Mouse (Mus musculus) midbrain, embryonic 15.5 days (tissue): Measurements from ENCODE around the gene Rassf7. TPM values are rescaled to one million over a fixed set of nuclear protein-coding genes. Genes with fewer than 3 reads are reported as not detected.

Experiments
- microRNA counts: library from miRNA; unstranded; fragments of <30 nt; microRNA quantifications from one replicate; lab custom pipeline; 2016
- microRNA-seq: library from miRNA; unstranded; fragments of <30 nt; microRNA quantifications from one replicate; pipeline ENCODE4, GENCODE M21; 2016
- polyA plus RNA-seq: library from polyadenylated mRNA; unstranded; fragments of >200 nt; fragmentation: Nextera tagmentation; extraction: Ambion mirVana; gene quantifications from 2 replicates; pipeline ENCODE4 v1.2.1, GENCODE M21; 2015

Gene Rassf7
- polyA plus RNA-seq, 1 experiment from 2014 or later = 24.0 TPM

MicroRNAs within 50 kb of the gene (microRNA counts, 519-probe panel; counts per million panel counts)
- microRNA mmu-miR-210 (lab: Ali Mortazavi, UCI) = 2,973 counts per million, percentile 66 among the panel's probes with 10 or more counts

Small RNAs within 50 kb of the gene (microRNA-seq; reads per million reads assigned to microRNA genes)
- gene Mir210 = 300 reads per million, percentile 65 among the genes with 10 or more reads in this experiment

Other genes with a start within 250 kb of the Rassf7 start
- gene Ifitm1, start 248.6 kb upstream of the Rassf7 start, polyA plus RNA-seq = 14.9 and 18.8 TPM in 2 replicates
- 40.9 and 59.9 TPM in 2 replicates for gene Ifitm3, start 205.1 kb upstream of the Rassf7 start, polyA plus RNA-seq
- gene Ifitm6, start 197.9 kb upstream of the Rassf7 start, polyA plus RNA-seq = 0.99 and 1.4 TPM in 2 replicates
- gene Gm17387, start 186.7 kb upstream of the Rassf7 start, polyA plus RNA-seq = not detected in 2 replicates
- 59.2 and 64.1 TPM in 2 replicates for gene B4galnt4, start 154.8 kb upstream of the Rassf7 start, polyA plus RNA-seq
- gene Pkp3, start 137.6 kb upstream of the Rassf7 start, polyA plus RNA-seq = 0.84 TPM in 1 of 2 replicates, not detected in the other
- 2.3 and 2.7 TPM in 2 replicates for gene Sigirr, start 115.3 kb upstream of the Rassf7 start, polyA plus RNA-seq
- gene Ano9, start 98.1 kb upstream of the Rassf7 start, polyA plus RNA-seq = 0.36 and 0.42 TPM in 2 replicates
- gene Ptdss2, start 93.5 kb upstream of the Rassf7 start, polyA plus RNA-seq = 83.3 and 86.2 TPM in 2 replicates
- gene Rnh1, start 43.0 kb upstream of the Rassf7 start, polyA plus RNA-seq = 40.6 and 44.4 TPM in 2 replicates
- gene Hras, start 21.9 kb upstream of the Rassf7 start, polyA plus RNA-seq = 181 and 195 TPM in 2 replicates
- gene Lrrc56, start 21.7 kb upstream of the Rassf7 start, polyA plus RNA-seq = 12.8 and 13.8 TPM in 2 replicates
- 0.87 and 1.4 TPM in 2 replicates for gene Lmntd2, start 1.8 kb upstream of the Rassf7 start, polyA plus RNA-seq
- gene Phrf1, start 12.9 kb downstream of the Rassf7 start, polyA plus RNA-seq = 77.3 and 85.7 TPM in 2 replicates
- 2.1 and 4.2 TPM in 2 replicates for gene Irf7, start 50.6 kb downstream of the Rassf7 start, polyA plus RNA-seq
- gene Cdhr5, start 60.9 kb downstream of the Rassf7 start, polyA plus RNA-seq = not detected in 2 replicates
- 1.6 and 1.8 TPM in 2 replicates for gene Sct, start 63.3 kb downstream of the Rassf7 start, polyA plus RNA-seq
- gene Drd4, start 76.1 kb downstream of the Rassf7 start, polyA plus RNA-seq = 0.74 and 0.96 TPM in 2 replicates
- gene Deaf1, start 111.8 kb downstream of the Rassf7 start, polyA plus RNA-seq = 224 and 234 TPM in 2 replicates
- 63.0 and 63.3 TPM in 2 replicates for gene Tmem80, start 111.9 kb downstream of the Rassf7 start, polyA plus RNA-seq
- gene Eps8l2, start 123.0 kb downstream of the Rassf7 start, polyA plus RNA-seq = 0.49 and 0.66 TPM in 2 replicates
- gene Taldo1, start 176.3 kb downstream of the Rassf7 start, polyA plus RNA-seq = 292 and 298 TPM in 2 replicates
- 57.2 and 59.5 TPM in 2 replicates for gene Gatd1, start 198.3 kb downstream of the Rassf7 start, polyA plus RNA-seq
- gene Cend1, start 213.6 kb downstream of the Rassf7 start, polyA plus RNA-seq = 111 and 113 TPM in 2 replicates
- gene Slc25a22, start 222.0 kb downstream of the Rassf7 start, polyA plus RNA-seq = 109 and 120 TPM in 2 replicates
- gene Pidd1, start 228.2 kb downstream of the Rassf7 start, polyA plus RNA-seq = 3.4 and 3.8 TPM in 2 replicates
- 597 and 636 TPM in 2 replicates for gene Rplp2, start 231.5 kb downstream of the Rassf7 start, polyA plus RNA-seq
- gene Pnpla2, start 239.3 kb downstream of the Rassf7 start, polyA plus RNA-seq = 17.7 and 20.1 TPM in 2 replicates
- gene Cracr2b, start 245.2 kb downstream of the Rassf7 start, polyA plus RNA-seq = 7.6 and 8.7 TPM in 2 replicates